Mouse (Mus musculus): ENCODE results near the gene Hyal3. TPM values are rescaled to one million over a fixed set of nuclear protein-coding genes. Genes with fewer than 3 reads are reported as not detected.

Hyal3 gene
- polyA plus RNA-seq, 1 experiment from 2014 or later, result 1.2 TPM

DNA sequence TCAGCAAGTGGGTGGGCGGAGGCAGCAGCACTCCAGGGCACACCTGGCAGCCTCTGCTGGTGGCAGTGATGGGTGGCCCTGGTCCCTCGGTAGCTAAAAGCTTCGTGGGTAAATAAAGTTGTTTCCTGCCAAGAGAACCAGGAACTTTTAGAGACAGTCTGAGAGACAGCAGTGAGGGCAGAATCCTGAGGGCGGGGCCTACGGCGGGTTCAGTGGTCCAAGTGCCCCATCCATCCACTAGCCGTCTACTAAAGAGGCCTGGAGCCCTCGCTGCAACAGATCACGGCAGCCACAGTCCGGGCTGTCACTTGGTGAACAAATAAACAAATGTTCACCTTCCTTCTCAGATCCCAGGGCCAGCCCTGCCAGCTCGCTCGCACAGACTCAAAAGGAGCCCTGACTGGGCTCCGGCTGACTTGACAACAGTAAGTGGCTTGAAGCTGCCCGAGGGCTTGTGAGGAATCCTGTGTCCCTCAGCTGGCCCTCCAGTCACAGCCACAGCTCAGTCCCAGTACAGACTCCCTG lies 49.3 kb downstream of the Hyal3 start:
- Histone ChIP-seq H3K9me3 (replicated peaks) (no peaks in the 10 kb centered on the region), H3K4me2 (replicated peaks) (peak overlapping the region; percentile 99), H3K27me3 (no peaks in the 10 kb centered on the region), H3K4me3 (peak overlapping the region; percentile 15), H3K27ac (peak overlapping the region; percentile 97), H3K36me3 (peaks cover 11% of the 10 kb centered on the region; the same call in 1 of the 2 replicates), H3K4me1 (peaks cover 95% of the 10 kb centered on the region), H3K9ac (peak overlapping the region; percentile 68)
- peak; percentile 32 for ATAC-seq (ENCODE audit: low FRiP score)
- 8% methylated on average over 14 of the region's 14 CpGs for WGBS

DNA sequence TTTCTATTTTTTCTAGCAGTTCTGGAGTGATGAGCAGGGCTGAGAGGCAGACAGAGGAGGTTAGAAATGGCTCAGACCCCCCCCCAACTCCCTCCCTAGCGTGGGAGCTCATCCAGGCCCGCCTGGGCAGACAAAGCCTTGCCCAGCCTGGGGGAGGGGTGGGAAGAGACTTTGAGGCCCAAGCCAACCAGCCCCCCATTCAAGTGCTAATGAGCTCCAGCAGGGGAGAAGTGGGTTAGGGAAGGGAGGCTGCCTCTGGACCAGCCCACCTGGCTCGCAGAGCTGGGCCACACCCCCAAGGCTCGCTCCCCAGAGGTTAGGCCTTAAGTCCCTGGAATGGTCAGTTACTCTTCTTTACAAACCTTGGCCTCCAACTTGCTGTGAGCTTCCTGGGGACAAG lies 50.0 kb downstream of the Hyal3 start:
- no peaks in the 10 kb centered on the region for H3K27me3 ChIP-seq
- peak; percentile 44 for ATAC-seq (ENCODE audit: low FRiP score)
- H3K9ac ChIP-seq, result peak overlapping the region; percentile 68
- no peaks in the 10 kb centered on the region for H3K9me3 ChIP-seq (replicated peaks)
- H3K27ac ChIP-seq, result peak overlapping the region; percentile 97
- no peak overlapping the region; the same call in 1 of the 2 replicates for H3K4me3 ChIP-seq
- H3K4me1 ChIP-seq, result peaks cover 91% of the 10 kb centered on the region
- peaks cover 5% of the 10 kb centered on the region; the same call in 1 of the 2 replicates for H3K36me3 ChIP-seq
- peak overlapping the region; percentile 99 for H3K4me2 ChIP-seq (replicated peaks)
- WGBS, result 3% methylated on average over 4 of the region's 4 CpGs

DNA sequence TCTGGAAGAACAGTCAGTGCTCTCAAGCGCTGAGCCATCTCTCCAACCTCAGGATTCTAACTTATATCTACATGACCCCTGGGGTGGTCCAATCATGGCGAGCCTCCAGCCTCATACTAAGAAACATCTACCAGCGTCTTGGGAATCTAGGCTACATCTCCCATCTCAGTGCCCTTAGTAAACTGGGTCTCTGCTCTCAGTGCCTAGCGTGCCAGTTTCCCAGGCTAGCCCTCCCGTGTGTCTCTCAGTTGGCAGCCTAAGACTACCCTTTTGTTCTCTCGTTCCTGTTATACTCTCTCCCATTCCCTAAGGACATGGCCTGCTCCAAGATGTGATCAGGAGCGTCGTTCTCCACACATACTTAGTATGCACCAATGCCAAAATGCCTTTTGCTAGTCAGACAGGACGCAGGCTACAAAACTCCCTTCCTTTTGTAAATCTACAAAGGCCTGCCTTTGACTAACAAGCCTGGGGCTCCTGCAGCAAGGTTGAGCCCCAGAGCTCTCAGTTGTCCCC lies 50.8 kb downstream of the Hyal3 start:
- Histone ChIP-seq H3K9ac (peak overlapping the region; percentile 87), H3K4me2 (replicated peaks) (peak overlapping the region; percentile 99), H3K36me3 (0 out of 2 replicates have a peak, but pooled peaks cover 3% of the 10 kb centered on the region), H3K27ac (peak overlapping the region; percentile 97), H3K27me3 (no peaks in the 10 kb centered on the region), H3K9me3 (replicated peaks) (no peaks in the 10 kb centered on the region), H3K4me1 (peaks cover 91% of the 10 kb centered on the region), H3K4me3 (peak overlapping the region; percentile 63)
- ATAC-seq (ENCODE audit: low FRiP score), result no peak
- WGBS, result 32% methylated on average over 9 of the region's 9 CpGs

DNA sequence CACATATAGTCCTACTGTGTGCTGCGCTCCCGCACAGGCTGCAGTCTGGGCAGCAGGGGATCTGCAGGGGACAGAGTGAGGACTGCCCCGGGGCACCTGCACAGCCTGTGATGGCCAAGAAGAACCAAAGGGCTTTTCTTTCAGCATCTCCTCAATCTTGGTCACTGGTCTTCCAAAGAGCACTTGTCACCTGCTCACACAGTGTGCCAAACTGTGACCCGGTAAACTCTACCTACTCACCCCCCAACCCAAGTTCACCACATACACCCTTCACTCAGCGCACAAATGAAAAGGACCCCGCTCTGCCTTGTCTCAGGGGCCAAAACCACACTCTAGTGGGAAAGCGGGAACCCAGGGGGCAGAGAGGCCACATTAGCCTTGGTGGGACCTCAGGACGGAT lies 51.2 kb downstream of the Hyal3 start:
- H3K4me3 ChIP-seq, result peak overlapping the region; percentile 63
- peaks cover 89% of the 10 kb centered on the region for H3K4me1 ChIP-seq
- no peaks in the 10 kb centered on the region for H3K27me3 ChIP-seq
- peak overlapping the region; percentile 87 for H3K9ac ChIP-seq
- ATAC-seq (ENCODE audit: low FRiP score), result no peak
- no peaks in the 10 kb centered on the region for H3K9me3 ChIP-seq (replicated peaks)
- peak overlapping the region; percentile 99 for H3K4me2 ChIP-seq (replicated peaks)
- 64% methylated on average over 8 of the region's 8 CpGs for WGBS
- 0 out of 2 replicates have a peak, but pooled peaks cover 3% of the 10 kb centered on the region for H3K36me3 ChIP-seq
- H3K27ac ChIP-seq, result peak overlapping the region; percentile 97

DNA sequence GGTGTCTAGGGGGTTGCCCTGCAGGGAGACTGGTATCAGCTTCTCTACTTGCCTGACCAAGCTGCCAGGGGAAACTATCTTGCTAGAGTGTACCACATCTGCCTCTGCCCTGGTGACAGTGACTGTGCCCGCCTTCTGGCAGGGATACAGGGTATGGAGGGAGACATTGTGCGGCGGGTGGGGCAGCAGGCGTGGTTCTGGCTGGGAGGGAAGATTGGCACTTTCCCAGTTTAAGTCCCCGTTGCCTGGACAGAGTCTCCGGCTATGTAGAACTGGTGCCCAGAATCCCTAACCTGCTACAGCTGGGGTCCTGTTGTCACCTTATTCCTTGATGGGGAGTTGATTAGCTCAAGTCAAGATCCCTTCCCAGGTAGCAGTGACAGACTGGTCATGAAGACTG lies 51.9 kb downstream of the Hyal3 start:
- Histone ChIP-seq H3K4me1 (peaks cover 89% of the 10 kb centered on the region), H3K4me2 (replicated peaks) (peak overlapping the region; percentile 99), H3K4me3 (peak overlapping the region; percentile 63), H3K9me3 (replicated peaks) (no peaks in the 10 kb centered on the region), H3K36me3 (0 out of 2 replicates have a peak, but pooled peaks cover 3% of the 10 kb centered on the region), H3K27ac (peak overlapping the region; percentile 97), H3K9ac (peak overlapping the region; percentile 87), H3K27me3 (no peaks in the 10 kb centered on the region)
- ATAC-seq (ENCODE audit: low FRiP score), result no peak
- 21% methylated on average over 6 of the region's 6 CpGs for WGBS

DNA sequence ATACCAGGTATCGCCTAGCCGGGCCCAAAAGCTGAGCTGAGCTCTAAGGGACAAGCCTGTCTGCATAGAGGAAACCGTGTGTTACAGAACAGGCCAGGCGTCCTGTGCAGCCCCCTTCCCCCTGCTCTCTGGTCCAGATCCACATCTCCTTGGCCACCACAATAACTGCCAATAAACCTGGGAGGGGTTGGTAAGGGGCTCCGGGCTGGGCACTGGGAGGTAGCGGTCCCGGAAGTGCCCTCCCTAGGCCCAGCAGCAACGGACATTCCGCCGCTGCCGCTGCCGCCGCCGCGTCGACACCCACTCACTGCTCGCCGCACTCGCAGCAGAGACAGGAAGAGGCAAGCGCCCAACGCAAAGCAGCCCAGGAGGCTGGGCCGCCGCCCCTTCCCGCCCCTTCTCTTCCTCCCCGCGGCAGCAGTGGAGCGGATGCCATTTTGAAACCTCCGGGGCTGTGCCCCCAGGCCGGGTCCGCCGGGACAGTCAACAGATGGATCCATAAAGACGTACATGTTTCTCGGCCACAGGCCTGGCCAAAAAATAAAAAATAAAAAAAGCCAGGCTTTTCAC lies 52.6 kb downstream of the Hyal3 start:
- H3K4me2 ChIP-seq (replicated peaks), result peak overlapping the region; percentile 99
- peak overlapping the region; percentile 97 for H3K27ac ChIP-seq
- 1% methylated on average over 33 of the region's 33 CpGs for WGBS
- no peaks in the 10 kb centered on the region for H3K9me3 ChIP-seq (replicated peaks)
- H3K27me3 ChIP-seq, result no peaks in the 10 kb centered on the region
- peak overlapping the region; percentile 87 for H3K9ac ChIP-seq
- H3K4me1 ChIP-seq, result peaks cover 84% of the 10 kb centered on the region
- peak overlapping the region; percentile 63 for H3K4me3 ChIP-seq
- ATAC-seq (ENCODE audit: low FRiP score), result no peak
- 0 out of 2 replicates have a peak, but pooled peaks cover 3% of the 10 kb centered on the region for H3K36me3 ChIP-seq

DNA sequence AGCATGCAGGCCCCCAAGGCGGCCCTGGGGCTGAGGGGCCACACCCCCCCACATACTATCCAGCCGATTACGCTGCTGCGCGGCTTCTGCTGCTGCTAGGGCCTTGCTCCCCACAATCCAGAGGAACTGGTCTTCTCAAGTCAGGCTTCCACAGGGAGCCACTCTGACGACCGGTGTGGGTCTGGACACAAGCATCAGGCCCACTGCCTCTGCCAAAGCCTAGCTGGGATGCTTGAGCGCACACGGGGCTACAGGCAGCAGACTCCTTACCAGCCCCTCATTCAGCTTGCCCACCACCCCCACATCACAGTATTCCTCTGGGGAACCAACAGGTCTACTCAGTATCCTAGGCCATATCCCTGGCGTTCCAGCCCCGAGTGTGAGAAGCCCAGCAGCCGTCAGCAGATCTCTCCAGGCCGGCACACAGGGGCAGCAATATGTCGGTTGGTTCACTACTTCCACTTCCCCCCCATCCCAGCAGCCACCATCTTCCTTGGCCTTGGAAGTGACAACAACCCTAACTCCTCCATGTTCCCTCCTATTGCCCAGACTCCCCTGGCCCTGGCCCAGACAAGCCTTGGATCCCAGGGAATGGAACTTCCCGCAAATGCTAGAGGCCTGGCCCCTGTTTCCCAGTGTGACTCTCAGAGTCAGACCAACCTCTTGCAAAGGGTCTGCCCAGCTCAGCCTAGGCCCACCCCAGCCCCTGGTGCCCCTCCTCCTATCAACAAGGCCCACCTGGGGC lies 53.2 kb downstream of the Hyal3 start:
- peak overlapping the region; percentile 97 for H3K27ac ChIP-seq
- ATAC-seq (ENCODE audit: low FRiP score), result no peak
- H3K4me2 ChIP-seq (replicated peaks), result peak overlapping the region; percentile 99
- peaks cover 78% of the 10 kb centered on the region for H3K4me1 ChIP-seq
- H3K36me3 ChIP-seq, result 0 out of 2 replicates have a peak, but pooled peaks cover 3% of the 10 kb centered on the region
- H3K9ac ChIP-seq, result peak overlapping the region; percentile 87
- H3K4me3 ChIP-seq, result peak overlapping the region; percentile 63
- no peaks in the 10 kb centered on the region for H3K27me3 ChIP-seq
- H3K9me3 ChIP-seq (replicated peaks), result no peaks in the 10 kb centered on the region
- under 1% methylated on average over 15 of the region's 15 CpGs for WGBS

DNA sequence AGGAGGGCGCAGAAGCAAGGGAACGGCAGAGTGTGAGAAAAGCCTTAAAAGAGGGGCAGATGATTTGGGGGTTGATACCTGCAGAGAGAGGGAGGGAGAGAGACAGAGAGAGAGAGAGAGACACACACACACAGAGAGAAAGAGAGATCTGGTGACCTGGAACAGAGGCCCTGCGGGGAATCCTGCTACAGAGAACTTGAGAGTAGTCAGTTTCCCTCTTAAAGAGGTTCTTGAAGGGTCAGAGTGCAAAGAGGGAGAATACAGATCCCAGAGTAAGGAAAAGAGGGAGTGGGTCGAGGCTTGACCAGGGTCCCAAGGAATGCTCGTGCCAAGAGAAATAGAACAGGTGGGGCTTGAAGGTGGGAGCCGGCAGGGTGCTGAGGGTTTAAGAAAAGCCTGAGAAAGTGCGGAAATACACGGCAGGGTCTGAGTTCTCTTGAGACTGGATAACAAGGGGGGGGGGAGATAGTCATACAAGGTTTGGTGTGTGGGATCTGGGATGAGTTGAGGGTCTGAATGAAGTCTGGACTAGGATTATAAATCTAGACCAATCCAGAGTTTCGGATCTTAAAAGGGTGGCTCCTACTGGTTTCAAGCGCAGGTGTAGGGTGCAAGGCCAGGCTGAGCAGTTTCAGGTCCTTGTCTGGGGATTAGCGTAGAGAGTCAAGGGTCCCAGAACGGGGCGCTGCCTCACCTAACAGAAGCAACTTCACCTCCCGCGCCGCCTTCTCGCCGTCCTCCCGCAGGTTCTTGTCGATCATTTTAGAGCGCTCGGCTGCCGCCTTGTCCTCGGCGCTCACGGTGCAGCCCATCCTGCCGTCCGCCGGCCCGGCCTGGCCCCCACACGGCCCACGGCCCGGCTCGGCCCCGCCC lies 54.0 kb downstream of the Hyal3 start:
- under 1% methylated on average over 34 of the region's 35 CpGs for WGBS
- Histone ChIP-seq H3K4me2 (replicated peaks) (peak overlapping the region; percentile 99), H3K4me3 (peak overlapping the region; percentile 63), H3K4me1 (peaks cover 69% of the 10 kb centered on the region), H3K9ac (peak overlapping the region; percentile 87), H3K9me3 (replicated peaks) (no peaks in the 10 kb centered on the region), H3K27ac (peak overlapping the region; percentile 97), H3K27me3 (no peaks in the 10 kb centered on the region), H3K36me3 (no peaks in the 10 kb centered on the region)
- no peak for ATAC-seq (ENCODE audit: low FRiP score)

DNA sequence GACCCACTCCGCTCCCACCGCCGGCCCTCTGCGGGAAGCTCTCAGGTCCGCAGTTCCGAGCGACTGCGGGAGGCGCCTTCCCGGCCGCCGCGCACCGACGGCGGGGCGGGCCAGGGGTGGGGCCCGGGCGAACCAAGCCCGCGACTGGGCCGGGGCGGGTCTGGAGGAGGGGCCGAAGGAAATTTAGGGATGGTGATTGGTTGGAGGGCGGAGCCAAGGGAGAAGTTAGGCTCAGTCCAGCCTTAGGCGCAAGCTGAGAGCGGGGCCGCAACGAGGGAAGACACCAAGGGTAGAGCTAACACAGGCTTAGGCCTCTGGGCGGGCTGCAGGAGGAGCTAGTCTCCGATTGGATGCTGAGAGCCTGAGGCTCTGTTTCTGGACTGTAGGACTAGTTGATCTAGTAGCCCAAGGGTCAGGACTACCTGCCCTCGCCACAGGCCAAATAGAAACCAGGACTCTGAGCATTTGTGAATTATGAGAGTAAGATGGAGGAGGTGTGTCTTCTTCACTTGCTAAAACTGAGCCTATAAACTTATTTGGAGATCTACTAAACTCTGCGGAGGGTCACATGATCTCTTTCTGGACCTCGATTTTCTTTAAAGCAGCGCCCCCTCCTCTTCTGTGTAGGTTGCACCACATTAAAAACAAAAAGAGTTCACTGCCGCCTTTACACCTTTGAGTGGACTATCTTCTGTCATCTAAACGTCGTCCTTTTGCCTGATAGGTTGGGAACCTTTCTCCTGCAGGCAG lies 54.8 kb downstream of the Hyal3 start, which contains the start of gene Gnai2:
Gnai2 (minus strand) TSS at position 89 of the 750 bp plus-strand sequence.
- Histone ChIP-seq H3K4me1 (peaks cover 64% of the 10 kb centered on the region), H3K27ac (peak within 1 kb of the TSS; percentile 97), H3K36me3 (no peaks in the 10 kb centered on the region), H3K4me2 (replicated peaks) (peak within 1 kb of the TSS; percentile 99), H3K9me3 (replicated peaks) (no peaks in the 10 kb centered on the region), H3K9ac (peak within 1 kb of the TSS; percentile 87), H3K4me3 (peak within 1 kb of the TSS; percentile 63), H3K27me3 (no peaks in the 10 kb centered on the region)
- peak; percentile 88 for ATAC-seq (ENCODE audit: low FRiP score)
- WGBS, result 3% methylated on average over 38 of the region's 38 CpGs

Measured in hindbrain, embryonic 12.5 days (tissue).